Mouse (Mus musculus) mesoderm, embryonic 11.5 days (tissue): ENCODE data around the gene Morf4l1.

Source experiments
- DNase-seq: peaks from one replicate; pipeline ENCODE4 v3.0.0-alpha.2; 2012; ENCODE audit warnings: low read depth, low spot score

Morf4l1 gene

DNA sequence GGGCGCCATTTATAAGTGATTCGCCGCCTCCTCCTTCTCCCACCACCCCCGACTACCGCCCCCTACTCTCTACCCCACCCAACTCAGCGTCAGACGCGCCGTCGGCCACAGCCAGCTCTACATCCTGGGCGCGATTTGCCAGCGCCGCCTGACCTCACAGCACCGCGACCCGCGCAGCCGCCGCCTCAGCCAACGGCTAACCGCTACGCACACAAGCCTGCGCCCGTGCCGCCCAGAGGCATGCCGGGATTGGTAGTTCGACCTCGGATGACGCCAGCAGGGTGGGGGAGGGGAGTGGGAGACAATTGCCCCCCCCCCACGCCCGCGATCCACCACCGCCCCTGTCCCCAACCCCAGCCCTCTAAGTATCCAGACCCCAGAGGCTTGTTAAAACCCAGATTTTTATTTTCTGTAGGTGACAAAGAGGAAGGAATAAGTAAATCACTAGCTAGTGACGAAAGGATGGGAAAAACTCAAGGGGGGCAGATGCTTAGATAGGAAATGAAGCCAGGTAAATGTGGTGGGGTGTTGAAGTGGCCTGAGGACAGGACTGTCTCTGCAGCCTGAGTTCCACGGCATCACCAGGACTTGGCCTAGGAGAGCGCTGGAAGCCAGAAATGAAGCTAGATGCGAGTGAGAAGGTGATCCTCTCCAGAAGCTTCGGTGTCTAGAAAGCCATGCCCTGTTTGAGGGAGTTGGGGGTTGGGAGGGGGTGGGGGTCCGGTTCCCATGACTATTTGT lies at the start of gene Morf4l1:
Gene Morf4l1, minus strand, starts transcription at position 208 of the 741 bp plus-strand sequence.
- DNase-seq = peak; percentile 97

DNA sequence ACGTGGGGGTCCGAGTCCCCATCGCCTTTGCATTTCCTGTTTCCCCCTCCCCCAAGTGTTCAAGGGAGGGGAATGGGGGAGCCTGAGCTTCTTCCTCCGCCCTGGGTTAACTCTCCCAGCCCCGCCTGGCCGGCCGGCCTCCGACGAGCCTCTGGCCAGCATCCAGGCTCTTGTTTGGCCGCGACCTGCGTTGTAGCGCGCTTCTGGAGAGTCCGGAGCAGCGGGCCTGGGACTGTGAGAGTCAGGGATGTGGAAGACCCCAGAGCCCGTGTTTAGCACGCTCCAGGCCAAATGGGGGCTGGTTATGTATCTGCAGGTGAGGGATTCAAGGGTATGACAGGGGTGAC lies 49.1 kb upstream of the Morf4l1 start:
- DNase-seq = no peak

GRCm38 (mm10) chr9:90162926-90163748 lies 48.6 kb upstream of the Morf4l1 start, which contains the start of gene Adamts7:
Gene Adamts7, plus strand, starts transcription at chr9:90163069.
- DNase-seq = peak; percentile 74

- peak; percentile 85 for DNase-seq
Measured at GRCm38 (mm10) chr9:90162243-90162925, 47.8 kb upstream of the Morf4l1 start.

- DNase-seq = no peak
Measured at GRCm38 (mm10) chr9:90146869-90147268, 32.3 kb upstream of the Morf4l1 start.

DNA sequence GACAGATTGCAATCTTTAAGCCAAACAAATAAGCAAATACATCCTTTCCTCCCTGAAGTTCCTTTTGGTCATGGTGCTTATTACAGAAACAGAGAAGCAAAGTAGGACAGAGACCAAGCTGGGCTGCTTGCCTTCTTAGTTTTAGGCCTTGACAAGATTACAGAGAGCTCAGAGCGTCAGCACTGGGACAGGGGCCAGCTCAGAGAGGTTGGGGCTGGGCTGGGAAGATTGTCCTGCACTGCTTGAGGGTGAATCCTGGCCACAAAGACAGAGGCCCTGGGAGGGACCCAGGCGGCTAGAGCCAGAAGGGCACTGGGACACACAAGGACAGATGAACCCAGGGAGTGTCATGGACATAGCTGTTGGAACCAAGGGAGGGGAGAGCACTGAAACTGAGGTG lies 31.2 kb upstream of the Morf4l1 start:
- no peak for DNase-seq

GRCm38 (mm10) chr9:90136678-90136965 lies 22.0 kb upstream of the Morf4l1 start:
- DNase-seq = no peak

- no peak for DNase-seq
Measured at GRCm38 (mm10) chr9:90135963-90136677, 21.5 kb upstream of the Morf4l1 start.

DNA sequence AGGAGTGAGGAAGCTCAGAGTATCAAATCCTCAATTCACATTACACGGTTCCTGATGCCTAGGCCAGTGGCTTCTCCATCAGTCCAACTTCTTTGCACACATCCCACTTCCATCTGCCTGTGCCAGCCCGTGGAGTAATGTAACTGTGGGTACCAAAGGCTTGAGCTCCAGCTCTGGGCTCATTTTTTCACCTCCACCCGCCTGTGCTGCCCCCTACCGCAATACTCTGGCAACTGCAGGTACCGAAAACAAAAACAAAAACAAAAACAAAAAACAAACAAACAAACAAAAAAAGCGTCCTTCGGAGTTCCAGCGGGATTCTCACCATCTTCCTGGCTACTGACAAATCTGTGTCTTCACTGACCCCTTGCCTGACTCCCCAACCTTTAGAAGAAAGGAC lies 20.9 kb upstream of the Morf4l1 start:
- no peak for DNase-seq

- no peak for DNase-seq
Measured at GRCm38 (mm10) chr9:90133562-90134355, 19.2 kb upstream of the Morf4l1 start.

DNA sequence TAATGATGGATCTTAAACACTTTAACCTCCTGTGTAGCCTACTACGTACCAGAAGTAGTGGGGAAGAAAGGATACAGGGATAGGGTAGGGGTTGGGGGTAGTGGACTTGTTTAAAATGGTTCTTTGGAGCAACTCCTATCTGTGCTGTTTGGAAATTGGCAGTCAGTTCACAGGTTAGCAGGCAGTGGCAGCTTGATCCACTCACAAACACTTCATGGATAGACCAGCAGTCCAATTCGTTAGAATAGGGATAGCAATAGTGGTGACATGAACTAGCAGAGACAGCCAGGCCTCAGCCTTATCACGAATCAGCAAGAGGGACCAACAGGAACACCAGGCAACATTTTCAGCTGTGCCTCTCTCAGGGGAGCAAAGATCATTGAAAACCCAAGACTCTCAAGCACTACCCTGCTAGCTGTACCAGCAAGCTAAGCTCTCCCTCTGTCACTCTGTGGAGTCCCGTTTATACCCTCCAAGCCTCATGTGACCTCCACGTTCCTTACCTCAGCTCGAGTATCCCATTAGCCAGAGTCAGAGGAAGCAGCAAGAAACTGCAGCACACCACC lies 14.1 kb upstream of the Morf4l1 start:
- DNase-seq = no peak

GRCm38 (mm10) chr9:90127146-90127545 lies 12.6 kb upstream of the Morf4l1 start:
- DNase-seq = no peak

- peak; percentile 79 for DNase-seq
Measured at GRCm38 (mm10) chr9:90126260-90127010, 11.9 kb upstream of the Morf4l1 start.

DNA sequence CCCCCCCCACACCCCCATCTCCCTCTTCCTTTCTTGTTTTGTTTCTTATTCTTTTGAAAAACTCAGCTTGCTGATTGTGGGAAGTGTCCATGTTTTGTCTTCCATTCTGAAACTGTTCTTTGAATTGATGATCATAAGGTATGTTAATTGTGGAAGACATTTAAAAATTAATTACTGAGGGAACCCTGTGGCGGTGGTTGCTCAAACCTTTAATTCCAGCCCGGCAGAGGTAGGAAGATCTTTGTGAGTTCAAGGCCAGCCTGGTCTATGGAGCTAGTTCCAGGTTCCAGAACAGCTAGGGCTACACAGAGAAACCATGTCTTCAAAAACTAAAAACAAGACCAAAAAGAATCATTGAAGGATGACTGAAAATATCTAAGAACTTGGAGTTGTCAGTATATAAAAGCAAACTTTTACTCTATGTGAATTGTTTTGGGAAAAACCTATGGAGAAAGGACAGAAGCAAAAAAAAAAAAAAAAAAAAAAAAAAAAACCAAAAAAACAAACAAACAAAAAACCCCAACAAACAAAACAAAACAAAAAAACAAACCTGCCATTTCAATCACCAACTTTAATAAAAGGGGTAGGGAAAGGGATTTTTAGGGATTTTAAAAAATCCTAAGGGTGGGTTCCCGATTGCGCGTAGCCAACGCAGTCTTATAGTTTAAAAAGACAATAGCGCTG lies 11.0 kb upstream of the Morf4l1 start:
- no peak for DNase-seq

DNA sequence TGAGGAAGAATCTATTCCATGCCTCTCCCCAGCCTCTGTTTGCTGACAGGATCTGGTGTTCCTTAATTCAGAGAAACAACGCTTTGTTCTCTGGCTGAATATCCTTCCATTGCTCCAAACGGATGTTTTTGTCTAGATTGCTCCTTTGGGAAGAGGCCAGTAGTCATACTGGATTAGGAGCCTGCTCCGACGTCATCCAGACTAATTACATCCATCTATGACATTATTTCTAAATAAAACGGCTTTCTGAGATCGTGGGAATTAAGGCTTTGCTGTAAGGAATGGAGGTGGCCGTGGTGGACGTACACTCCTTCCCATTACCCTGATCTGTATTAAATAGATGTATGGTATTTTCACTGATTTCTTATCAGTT lies 10.3 kb upstream of the Morf4l1 start:
- no peak for DNase-seq

DNA sequence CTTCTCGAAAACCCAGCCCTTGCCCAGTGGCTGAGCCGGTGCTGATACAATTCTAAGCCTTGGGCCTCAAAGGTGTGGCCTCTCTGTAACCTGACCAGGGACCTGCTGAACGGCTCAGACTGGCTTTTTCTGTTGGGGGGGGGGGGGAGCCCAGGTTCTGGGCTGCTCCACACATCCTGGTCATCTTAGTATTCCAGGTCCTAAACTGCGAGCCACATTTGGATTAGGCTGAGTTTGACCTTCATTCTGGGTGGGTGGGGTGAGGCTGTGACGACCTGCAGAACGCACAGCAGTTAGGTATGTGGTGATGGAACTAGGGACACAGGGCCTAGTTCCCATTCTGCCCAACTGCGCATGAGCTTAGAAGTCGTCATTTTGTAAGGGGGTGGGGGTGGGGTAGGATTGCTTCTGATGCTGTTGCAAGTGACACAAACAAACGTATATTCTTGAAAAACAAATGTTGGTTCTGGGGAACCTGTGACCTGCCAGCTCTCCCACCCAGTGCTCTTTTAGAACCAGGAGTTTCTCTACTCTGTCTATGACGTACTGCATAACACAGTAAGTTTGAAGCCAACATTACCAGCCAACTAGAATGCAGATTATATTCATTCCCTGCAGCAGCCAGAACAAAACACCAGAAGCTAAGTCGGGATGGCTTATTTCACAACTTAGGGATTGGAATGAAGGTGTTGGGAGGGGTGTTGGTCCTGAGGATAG lies 9.7 kb upstream of the Morf4l1 start:
- DNase-seq = no peak

DNA sequence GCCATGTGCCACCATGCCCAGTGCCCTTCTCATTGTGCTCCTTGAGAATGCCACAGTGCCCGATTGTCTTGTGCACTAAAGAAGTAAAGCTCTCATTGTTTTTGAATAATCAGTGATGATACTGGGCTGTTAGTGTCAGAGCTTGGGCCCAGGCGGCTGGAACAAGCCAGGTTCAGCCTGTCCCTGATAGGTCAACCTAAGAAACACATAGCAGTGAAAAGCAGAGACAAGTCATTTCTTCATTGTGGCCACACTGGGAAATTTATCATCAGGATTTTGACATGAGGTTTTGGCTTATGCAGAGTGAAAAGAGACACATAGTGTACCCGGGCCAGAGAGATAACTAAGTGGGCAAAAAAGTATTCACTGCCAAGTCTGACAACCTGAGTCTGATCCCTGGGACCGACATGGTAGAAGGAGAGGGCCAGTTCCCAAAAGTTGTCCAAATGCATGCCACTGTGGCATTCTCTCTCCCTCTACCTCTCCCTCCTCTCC lies 7.7 kb upstream of the Morf4l1 start:
- DNase-seq = no peak

GRCm38 (mm10) chr9:90117234-90117633 lies 2.7 kb upstream of the Morf4l1 start:
- DNase-seq = no peak

GRCm38 (mm10) chr9:90115308-90115700 lies 730 bp upstream of the Morf4l1 start:
- DNase-seq = no peak
